Comparison of ENCODE assay signal across 9 mouse cellular contexts in the genomic region with DNA sequence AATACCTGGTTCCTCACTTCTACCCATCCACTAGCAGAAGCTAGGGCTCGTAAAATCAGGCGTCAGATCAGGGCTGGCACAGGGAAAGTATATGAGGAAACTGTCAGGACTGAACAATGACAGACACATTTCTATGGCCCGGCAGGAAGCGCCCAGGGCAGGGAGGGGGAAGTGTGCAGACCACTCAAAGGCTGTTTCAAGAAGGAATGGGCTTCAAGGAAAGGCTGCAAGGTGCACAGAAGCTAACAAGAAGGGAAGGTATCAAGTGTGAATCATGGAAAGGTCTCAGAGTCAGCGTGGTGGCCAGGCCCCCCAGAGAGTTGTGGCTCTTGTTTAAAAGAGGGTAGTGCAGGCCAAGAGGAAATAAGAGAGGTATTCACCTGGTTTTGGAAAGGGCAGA. TPM values are rescaled to one million over a fixed set of nuclear protein-coding genes. Genes with fewer than 3 reads are reported as not detected.
DNase-seq lines count a peak whose midpoint lies in the region; ATAC-seq lines count a peak whose summit lies in the region.
"Had no signal": no experiment of that assay in that cellular context is flagged by ENCODE, and none has a peak within 500 bp of the region (broad histone marks: within the 10 kb centered on the region; RNA-seq: fewer than 3 reads in every experiment).

No protein-coding gene starts in this region.

- no peaks in the 10 kb centered on the region for H3K27me3 ChIP-seq in forebrain, embryonic 14.5 days (replicated peaks; ENCODE audit: control insufficient read depth, insufficient read depth, low read length)
- no peaks in the 10 kb centered on the region for H3K27me3 ChIP-seq in liver, embryonic 13.5 days
- H3K27me3 ChIP-seq in neural tube, embryonic 14.5 days (ENCODE audit: control insufficient read depth, insufficient read depth, low read length), result no peaks in the 10 kb centered on the region

- peak overlapping the region; percentile 44; the same call in 1 of the 2 replicates for H3K27ac ChIP-seq in forebrain, embryonic 14.5 days (ENCODE audit: low read depth, low read length)
- H3K27ac ChIP-seq in liver, embryonic 13.5 days, result peak overlapping the region; percentile 61
- peak overlapping the region; percentile 96 for H3K27ac ChIP-seq in neural tube, embryonic 14.5 days (ENCODE audit: low read depth, low read length)

- peaks cover 32% of the 10 kb centered on the region for H3K4me1 ChIP-seq in forebrain, embryonic 14.5 days (ENCODE audit: control insufficient read depth, insufficient read depth, low read length)
- peaks cover 87% of the 10 kb centered on the region for H3K4me1 ChIP-seq in liver, embryonic 13.5 days (replicated peaks)
- peaks cover 31% of the 10 kb centered on the region for H3K4me1 ChIP-seq in neural tube, embryonic 14.5 days (ENCODE audit: control insufficient read depth, insufficient read depth, low read length)

- no peaks in the 10 kb centered on the region for H3K9me3 ChIP-seq in forebrain, embryonic 14.5 days (replicated peaks; ENCODE audit: control insufficient read depth, low read length)
- no peaks in the 10 kb centered on the region for H3K9me3 ChIP-seq in liver, embryonic 13.5 days (replicated peaks)
- H3K9me3 ChIP-seq in neural tube, embryonic 14.5 days (ENCODE audit: control insufficient read depth, low read length), result no peaks in the 10 kb centered on the region

- H3K36me3 ChIP-seq in forebrain, embryonic 14.5 days (ENCODE audit: control insufficient read depth, insufficient read depth, low read length), result no peaks in the 10 kb centered on the region
- H3K36me3 ChIP-seq in liver, embryonic 13.5 days, result no peaks in the 10 kb centered on the region
- H3K36me3 ChIP-seq in neural tube, embryonic 14.5 days (ENCODE audit: control insufficient read depth, insufficient read depth, low read length), result no peaks in the 10 kb centered on the region

- WGBS in forebrain, embryonic 14.5 days, result 16% methylated on average over 5 of the region's 5 CpGs
- WGBS in liver, embryonic 13.5 days (ENCODE audit: insufficient replicate concordance), result 25% methylated on average over 5 of the region's 5 CpGs
- 17% methylated on average over 5 of the region's 5 CpGs for WGBS in neural tube, embryonic 14.5 days

- peak; percentile 29 to 47 for DNase-seq in lung, adult 18-20 months
- DNase-seq in lung, postnatal 25 days (ENCODE audit: low spot score), result no peak
- DNase-seq in forebrain, embryonic 14.5 days (ENCODE audit: low spot score), result peak; percentile 5
- DNase-seq in liver, embryonic 13.5 days, result no peak
- no peak for DNase-seq in layer of hippocampus, adult 9-11 months
- no peak for DNase-seq in B cell, adult 2 months
- no peak for DNase-seq in gastrocnemius, adult 18-20 months (ENCODE audit: low spot score)

- H3K4me2 ChIP-seq in forebrain, embryonic 14.5 days (ENCODE audit: low read length), result peak overlapping the region; percentile 59
- H3K4me2 ChIP-seq in liver, embryonic 13.5 days, result peak overlapping the region; percentile 99
- peak overlapping the region; percentile 78 for H3K4me2 ChIP-seq in neural tube, embryonic 14.5 days (ENCODE audit: low read depth, low read length)

- ATAC-seq in forebrain, embryonic 14.5 days, result no peak
- ATAC-seq in liver, embryonic 13.5 days (ENCODE audit: low read depth), result no peak
- ATAC-seq in neural tube, embryonic 14.5 days (ENCODE audit: low read depth), result 0 out of 2 replicates have a peak, but pooled peaks have one; percentile 2

- H3K4me3 ChIP-seq in forebrain, embryonic 14.5 days (ENCODE audit: low read depth, low read length), result peak overlapping the region; percentile 99
- peak overlapping the region; percentile 92 for H3K4me3 ChIP-seq in liver, embryonic 13.5 days (replicated peaks)
- H3K4me3 ChIP-seq in neural tube, embryonic 14.5 days (ENCODE audit: low read depth, low read length), result peak overlapping the region; percentile 98

- H3K9ac ChIP-seq in forebrain, embryonic 14.5 days (ENCODE audit: low read length), result peak overlapping the region; percentile 100
- H3K9ac ChIP-seq in liver, embryonic 13.5 days, result peak overlapping the region; percentile 95
- H3K9ac ChIP-seq in neural tube, embryonic 14.5 days (replicated peaks; ENCODE audit: low read depth, low read length), result peak overlapping the region; percentile 100

RNA-seq across cellular contexts. Expression of a gene that starts 0.7 kb away (rescaled TPM):
- 1,105 and 1,139 TPM in 2 replicates for polyA plus RNA-seq in forebrain, embryonic 14.5 days (2014; fragmentation: Nextera tagmentation; extraction: Ambion mirVana)
- 130 and 137 TPM in 2 replicates for polyA plus RNA-seq in liver, embryonic 13.5 days (2015; fragmentation: Nextera tagmentation; extraction: Ambion mirVana)
- 1,136 and 1,158 TPM in 2 replicates for polyA plus RNA-seq in neural tube, embryonic 14.5 days (2014; fragmentation: Nextera tagmentation; extraction: Ambion mirVana)
- 10 to 100 TPM; 48.6 to 59.8 TPM for total RNA-seq in gastrocnemius, adult 18-20 months (2021)

RNA-seq across cellular contexts. Expression of a gene that starts 21.5 kb away (rescaled TPM):
- polyA plus RNA-seq in forebrain, embryonic 14.5 days (2014; fragmentation: Nextera tagmentation; extraction: Ambion mirVana), result 0.40 TPM in 1 of 2 replicates, not detected in the other
- polyA plus RNA-seq in liver, embryonic 13.5 days (2015; fragmentation: Nextera tagmentation; extraction: Ambion mirVana), result not detected in 2 replicates
- polyA plus RNA-seq in neural tube, embryonic 14.5 days (2014; fragmentation: Nextera tagmentation; extraction: Ambion mirVana), result not detected in 2 replicates
- 100 to 1,000 TPM; 138 to 243 TPM for total RNA-seq in gastrocnemius, adult 18-20 months (2021)
- total RNA-seq: common myeloid progenitor, adult 5-6 weeks had no signal

Comparison
In these comparisons a context has a peak if more than half of its experiments do, and no peak if none do; other contexts are left out.
1. DNase-seq: peak in lung, adult 18-20 months (2 of 2) and forebrain, embryonic 14.5 days (single experiment); none in lung, postnatal 25 days (single experiment), liver, embryonic 13.5 days (single experiment), layer of hippocampus, adult 9-11 months (single experiment), B cell, adult 2 months (0 of 2) and gastrocnemius, adult 18-20 months (single experiment).
2. H3K27ac ChIP-seq: peak in every context shown above with its lines; median percentile 96 in neural tube, embryonic 14.5 days; 61 in liver, embryonic 13.5 days; 44 in forebrain, embryonic 14.5 days.
3. Peak in every context shown above with its lines, with median percentiles within 50 percentile points of each other: H3K4me2 ChIP-seq, H3K4me3 ChIP-seq and H3K9ac ChIP-seq.